Mouse (Mus musculus) cerebral cortex, adult 2 months (tissue): ENCODE results near the gene Lin54.

Source experiments
- WGBS: fragments of 180-500 bp; shearing (Covaris S2); methylation state at CpG from one replicate; pipeline ENCODE4 v1.1.7; 2018; 5-methylcytosine and 5-hydroxymethylcytosine counted together

Gene Lin54

DNA sequence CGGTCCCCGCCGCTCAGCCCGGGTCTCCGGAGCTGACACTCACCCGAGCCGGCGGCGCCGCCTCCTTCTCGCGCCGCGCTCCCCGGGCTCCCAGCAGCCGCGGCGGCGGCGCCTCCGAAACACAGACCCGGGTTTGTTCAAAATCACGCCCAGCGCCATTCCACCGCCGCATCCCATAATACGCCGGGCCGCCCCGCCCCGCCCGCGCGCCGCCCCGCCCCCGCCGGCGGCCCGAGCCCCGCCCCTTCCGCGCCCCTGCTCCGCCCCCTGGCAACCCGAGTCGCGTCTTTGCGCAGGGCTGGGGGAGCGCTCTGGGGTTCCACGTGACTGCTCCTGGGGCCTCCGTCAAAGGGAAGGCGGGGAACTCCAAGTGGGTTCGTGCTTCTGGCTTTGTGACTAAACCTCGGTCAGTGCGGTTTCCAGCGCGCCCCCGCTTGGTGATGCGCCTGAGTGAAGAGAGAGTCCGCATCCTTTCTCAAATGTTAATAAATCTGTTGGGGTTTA, at the start of gene Lin54:
Lin54 (minus strand) TSS at position 182 of the 504 bp plus-strand sequence.
- 2% methylated on average over 58 of the region's 60 CpGs for WGBS

DNA sequence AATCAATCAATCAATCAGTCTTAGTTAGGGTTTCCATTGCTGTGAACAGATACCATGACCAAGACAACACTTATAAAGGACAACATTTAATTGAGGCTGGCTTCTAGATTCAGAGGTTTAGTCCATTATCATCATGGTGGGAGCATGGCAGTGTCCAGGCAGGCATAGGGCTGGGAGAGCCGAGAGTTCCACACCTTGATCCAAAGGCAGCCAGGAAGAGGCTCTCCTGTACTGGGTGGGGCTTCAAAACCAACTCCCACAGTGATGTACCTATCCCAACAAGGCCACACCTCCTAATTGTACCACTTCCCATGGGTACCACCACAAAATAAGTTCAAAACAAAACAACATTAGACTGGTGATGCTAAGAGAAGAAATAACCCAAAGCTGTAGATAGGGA, 49.7 kb upstream of the Lin54 start:
- WGBS, result 100% methylated on average over 1 of the region's 1 CpGs

DNA sequence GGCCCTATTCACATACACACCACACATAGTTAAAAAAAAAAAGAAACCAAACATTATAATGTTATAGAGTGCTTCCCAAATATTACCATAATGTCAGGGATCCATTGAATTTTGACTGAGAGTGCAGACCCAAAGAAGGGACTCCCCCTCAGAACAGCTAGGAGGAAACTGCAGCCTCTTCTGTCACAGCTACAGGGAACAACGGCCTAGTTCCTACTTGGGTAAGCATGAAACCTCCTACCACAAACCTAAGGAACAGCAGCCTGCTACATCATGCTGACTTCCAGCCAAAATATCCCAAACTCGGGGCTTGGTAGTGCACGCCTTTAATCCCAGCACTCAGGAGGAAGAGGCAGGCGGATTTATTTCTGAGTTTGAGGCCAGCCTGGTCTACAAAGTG, 48.9 kb upstream of the Lin54 start:
- 87% methylated on average over 4 of the region's 4 CpGs for WGBS

DNA sequence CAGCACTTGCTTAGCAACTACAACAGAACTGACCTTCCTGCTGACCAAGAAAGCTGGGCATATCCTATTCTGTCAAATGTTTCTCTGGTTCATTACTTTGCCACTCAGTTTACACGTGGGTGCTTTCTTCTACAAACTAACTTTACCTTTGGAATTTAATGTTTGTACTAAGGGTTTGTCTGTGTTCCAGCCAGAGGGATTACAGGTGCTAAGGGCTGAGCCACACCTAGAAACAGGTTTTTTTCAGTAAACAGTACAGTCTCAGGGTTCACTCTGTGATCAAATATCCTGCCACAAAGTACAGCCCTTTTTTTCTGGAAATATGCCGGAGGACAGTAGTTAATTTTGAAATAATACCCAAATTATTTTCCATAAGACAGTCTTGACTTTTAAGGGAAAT, 47.8 kb upstream of the Lin54 start:
- WGBS, result 85% methylated on average over 2 of the region's 2 CpGs

DNA sequence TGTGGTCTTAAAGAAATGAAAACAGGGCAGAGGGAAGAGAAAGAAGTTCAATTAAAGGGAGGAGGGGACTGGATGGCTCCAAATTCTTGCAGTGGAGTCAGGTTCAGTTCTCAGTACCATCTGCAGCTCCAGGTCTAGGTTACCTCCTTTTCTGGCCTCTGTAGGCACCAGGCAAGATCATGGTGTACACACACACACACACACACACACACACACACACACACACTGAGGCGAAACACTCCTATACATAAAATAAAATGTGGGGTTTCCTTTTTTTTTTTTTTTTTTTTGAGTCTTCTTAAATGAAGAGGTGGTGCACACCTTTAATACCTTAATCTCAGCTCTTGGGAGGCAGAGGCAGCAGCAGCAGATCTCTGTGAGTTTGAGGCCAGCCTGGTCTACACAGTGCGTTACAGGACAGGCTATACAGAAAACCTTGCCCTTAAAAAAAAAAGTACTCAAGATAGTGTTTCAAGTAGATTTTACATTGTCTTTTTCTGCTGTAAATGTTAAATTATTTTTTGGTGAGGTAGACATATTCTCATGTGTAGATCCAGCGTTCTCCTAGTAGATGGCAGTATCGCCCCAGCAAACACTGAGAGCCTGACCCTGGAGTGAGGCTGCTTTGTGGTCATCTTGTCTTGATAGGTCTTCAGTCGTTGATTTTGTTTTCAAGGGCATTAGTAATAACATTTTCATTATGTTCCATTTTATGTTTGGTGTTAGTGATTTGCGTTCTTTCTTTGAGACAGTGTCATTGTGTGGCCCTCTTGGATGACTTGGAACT, 46.0 kb upstream of the Lin54 start:
- WGBS, result 89% methylated on average over 6 of the region's 6 CpGs

DNA sequence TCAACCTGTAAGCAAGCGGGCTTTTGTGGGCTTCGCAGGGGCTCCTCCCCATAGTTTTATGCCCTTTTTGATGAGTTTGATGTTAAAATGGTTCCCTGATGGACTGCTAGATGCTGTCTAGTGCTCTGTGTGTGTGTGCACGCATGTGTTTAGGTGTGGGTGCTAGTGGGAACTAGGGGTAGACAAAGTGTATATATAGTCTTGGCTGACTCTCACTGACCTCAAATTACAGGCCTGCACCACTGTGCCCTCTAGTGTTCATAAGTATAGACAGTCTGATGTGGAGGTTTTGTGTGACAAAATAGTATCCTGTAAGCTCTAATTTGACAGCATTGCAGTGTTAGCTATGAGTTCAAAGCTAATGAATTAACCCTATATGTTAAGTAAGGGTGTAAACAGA, 36.2 kb upstream of the Lin54 start:
- 72% methylated on average over 3 of the region's 3 CpGs for WGBS

DNA sequence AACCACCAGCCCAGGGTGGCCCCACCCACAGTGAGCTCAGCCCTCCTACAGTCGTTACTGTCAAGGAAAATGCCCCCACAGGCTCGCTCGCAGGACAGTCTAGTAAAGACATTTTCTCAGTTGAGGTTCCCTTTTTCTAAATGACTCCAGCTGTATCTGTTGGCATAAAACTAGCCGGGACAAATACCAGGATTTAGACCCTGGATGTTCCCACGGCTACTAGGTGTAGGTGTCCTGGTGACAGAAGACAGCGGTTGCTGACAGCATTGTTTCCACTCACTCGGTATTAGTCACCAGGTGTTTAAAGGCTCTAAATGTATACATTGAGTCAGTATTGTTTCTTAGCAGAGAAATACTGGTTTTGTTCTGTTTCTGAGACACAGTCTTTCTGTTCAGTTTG, 35.4 kb upstream of the Lin54 start:
- WGBS, result 53% methylated on average over 7 of the region's 7 CpGs

DNA sequence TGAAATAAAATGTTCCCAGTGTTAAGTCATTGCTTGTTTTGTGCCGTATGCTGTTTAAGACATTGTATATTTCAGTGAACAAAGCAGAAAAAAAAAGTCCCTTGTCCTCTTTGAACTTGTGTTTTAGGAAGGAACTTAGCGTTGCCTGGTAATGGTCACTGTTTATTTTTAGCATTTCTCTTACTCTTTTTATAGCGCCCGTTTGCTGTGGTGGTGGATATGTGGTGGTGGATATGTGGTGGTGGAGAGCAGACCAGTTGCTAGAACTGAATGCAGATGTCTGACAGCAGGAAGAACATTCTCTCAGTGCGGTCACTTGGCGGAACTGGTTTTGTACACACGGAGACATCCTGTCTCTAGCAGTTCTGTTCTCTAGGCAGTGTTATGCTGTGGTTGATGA, 25.7 kb upstream of the Lin54 start:
- WGBS, result 47% methylated on average over 7 of the region's 7 CpGs

DNA sequence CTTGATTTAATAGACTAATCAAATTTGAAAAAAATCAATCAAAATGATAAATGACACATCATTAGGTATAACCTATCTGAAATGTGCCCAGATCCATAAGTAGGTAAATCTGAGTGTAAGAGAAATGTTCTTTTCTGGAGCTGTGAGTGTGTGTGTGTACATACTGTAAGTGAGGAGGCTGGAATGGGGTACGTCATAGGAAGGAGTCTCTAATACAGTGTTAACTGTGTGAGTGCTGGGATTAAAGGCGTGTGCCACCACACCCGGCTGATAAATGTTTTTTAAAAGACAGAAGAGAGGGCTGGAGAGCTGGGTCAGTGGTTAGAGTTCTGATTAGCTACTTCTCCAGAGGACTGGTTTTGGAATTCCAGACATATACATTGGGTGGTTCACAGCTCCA, 25.2 kb upstream of the Lin54 start:
- WGBS, result 68% methylated on average over 3 of the region's 3 CpGs

DNA sequence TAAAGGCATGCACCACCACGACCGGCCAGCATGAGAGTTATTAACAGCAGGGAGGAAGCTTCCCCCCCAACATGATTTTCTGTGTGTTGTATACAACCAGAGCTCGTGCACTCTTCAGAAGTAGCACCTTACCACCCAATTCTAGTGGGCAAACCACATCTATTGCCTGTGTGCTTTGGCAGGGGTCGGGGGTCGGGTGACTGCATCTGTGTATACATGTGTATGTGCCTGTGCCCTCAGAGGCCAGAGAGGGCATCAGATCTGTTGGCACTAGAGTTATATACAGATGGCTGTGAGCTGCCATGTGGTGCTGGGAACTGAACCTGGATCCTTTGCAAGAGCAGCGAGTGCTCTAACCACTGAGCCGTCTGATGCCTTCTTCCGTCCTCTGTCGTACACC, 24.5 kb upstream of the Lin54 start:
- WGBS, result 91% methylated on average over 9 of the region's 9 CpGs

DNA sequence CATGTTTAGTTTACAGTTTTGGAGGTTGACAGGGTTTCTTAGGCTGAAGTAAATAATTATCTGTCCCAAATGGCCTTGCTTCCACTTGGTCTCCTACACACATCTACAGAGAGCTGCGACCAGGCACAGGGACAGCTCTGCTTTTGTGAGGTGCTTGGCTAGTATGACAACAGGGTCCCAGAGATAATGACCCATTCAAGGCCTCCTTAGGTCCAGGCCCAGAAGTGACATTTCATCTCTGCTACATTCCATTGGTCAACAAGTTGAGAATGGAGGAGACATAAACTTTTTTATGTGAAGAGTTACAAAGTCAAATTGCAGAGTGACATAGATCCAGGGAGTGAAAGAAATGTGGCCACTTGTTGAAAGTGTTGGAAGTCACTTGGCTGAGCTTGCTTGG, 22.9 kb upstream of the Lin54 start:
- 77% methylated on average over 1 of the region's 1 CpGs for WGBS

DNA sequence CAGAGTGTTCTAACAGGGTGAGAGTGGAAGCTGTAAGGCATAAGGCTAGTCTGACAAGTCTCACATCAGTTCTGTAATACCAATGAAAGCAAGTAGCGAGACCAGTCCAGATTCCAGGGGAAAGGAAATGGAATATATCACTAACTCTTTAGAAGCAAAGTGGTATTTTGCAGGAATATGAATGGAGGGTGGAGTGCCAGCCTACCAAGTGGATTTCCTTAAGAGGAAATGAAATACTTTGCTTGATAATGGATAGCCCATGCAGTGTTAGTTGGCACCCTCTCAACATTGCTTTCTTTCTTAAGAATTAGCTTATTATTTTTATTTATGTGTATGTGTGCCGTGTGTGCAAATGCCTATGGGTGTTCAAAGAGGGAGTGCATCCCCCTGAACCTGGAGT, 19.8 kb upstream of the Lin54 start:
- 75% methylated on average over 2 of the region's 2 CpGs for WGBS

DNA sequence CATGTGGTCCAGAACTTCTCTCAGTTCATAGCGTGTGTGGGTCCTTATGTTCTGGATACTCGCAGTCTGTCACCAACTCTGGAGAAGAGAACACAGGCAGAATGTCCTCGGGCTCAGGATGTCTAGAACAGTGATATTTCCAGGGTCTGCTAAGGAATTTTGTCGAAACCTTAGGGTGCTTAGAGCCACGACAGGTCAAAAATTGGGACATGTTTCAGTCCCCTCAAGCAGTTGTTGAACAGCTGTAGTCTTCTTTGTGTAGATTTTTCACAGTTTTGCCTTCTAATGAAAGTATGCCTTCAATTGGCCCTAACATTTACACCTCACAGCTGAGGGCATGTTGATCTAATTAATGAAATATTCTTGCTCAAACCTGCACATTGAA, 18.6 kb upstream of the Lin54 start:
- WGBS, result 3% methylated on average over 5 of the region's 5 CpGs

DNA sequence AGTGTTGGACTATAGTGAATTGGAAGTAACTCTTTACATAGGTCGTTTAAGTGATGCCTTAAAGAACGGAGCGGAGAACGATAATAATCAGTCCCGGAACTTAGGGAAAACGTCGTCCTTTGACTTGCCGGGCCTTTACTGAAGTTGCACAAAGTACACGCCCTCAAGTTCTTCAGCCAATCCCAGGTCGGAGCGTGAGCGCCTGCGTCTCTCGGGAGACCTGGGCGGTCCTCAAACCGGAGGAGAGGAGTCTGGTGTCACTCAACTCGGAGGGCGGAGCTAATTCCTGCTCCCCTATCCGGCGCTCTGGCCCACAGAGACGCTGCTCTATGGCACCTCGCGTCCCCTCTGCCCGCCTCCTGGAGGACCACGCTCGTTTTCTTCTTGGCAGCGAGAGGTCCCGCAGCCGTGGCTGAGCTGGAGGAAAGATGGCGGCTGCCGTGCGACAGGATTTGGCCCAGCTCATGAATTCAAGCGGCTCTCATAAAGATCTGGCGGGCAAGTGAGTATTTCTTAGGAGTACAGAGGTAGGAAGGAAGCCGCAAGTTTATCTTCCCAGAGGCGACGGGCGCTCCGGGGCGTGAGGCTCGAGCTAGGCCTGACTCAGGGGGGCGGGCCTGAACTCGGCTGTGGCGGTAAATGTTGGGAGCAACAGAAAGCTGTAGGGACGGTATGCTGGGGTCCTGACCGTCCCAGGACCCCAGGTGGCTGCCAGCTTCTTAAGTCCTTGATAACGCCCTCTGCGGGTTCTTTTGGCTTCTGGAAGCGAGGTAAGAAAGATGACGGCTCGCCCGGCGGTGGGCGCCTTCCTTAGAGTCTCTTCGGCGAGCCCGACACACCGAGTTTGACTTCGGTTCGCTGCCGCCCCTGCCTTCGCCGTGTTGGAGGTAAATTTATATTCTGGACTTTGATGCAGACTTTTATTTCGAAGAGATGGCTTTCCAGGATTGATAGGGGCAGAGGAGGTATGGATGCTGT, 17.9 kb upstream of the Lin54 start, which contains the start of gene Cops4:
Cops4 (plus strand) TSS at position 261 of the 978 bp plus-strand sequence.
- under 1% methylated on average over 64 of the region's 64 CpGs for WGBS

DNA sequence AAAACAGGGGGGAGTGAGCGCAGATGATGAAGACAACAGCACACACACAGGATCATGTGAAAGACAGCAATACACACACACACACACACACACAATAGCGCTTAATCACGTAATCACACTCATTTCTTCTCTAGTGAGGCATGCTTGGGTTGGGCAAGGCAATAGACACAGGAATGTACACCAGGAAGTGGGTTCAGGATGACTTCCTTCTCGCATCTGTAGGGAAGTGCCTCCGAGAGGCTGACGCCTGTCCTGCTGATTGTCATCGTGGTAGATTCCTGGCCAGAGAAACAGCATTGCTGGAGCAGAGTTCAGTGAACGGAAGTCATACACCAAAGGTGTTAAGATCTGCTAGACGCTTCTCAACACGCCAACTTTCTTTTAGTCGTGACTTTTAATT, 8.8 kb upstream of the Lin54 start:
- WGBS, result 73% methylated on average over 11 of the region's 11 CpGs

DNA sequence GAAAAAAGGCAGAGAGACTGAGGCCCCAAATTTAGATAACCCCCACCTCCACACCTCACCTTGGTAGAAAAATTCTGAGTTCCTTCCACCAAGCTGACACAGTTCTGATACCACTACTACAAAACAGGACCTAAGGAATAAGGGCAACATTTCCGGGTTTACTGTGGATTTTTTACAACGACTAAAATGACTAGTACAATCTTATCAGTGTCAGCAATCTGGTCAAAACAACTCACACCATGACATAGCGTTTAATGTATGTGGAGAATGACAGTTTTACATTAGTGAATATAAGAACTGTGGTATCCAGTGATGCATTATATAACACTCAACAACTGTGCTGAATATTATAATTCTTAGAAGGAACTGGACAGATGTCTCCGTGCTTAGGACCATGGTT, 828 bp upstream of the Lin54 start:
- WGBS, result 75% methylated on average over 4 of the region's 4 CpGs

DNA sequence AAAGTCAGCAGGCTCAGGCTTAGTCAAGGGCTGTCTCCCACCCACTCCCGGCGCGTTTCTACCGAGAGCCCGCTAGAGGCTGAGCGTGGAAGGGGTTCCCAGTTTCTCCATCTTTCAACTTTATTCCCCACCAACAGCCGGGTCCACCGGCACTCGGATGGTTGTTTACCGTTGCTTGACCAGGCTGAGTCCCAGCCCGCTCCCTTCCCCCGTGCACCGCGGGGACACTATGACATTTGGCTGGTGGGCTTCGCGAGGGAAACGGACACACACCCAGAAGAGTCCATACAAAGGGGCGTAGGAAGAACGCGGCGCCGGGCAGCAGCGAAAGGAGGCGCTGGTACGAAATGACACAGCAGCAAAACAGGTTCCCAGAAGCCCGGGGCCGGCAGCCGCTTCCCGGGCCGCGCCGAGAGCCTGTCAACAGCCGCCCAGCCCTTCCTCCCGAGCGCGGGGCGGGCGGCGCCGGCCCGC, 571 bp downstream of the Lin54 start:
- WGBS, result under 1% methylated on average over 40 of the region's 41 CpGs

DNA sequence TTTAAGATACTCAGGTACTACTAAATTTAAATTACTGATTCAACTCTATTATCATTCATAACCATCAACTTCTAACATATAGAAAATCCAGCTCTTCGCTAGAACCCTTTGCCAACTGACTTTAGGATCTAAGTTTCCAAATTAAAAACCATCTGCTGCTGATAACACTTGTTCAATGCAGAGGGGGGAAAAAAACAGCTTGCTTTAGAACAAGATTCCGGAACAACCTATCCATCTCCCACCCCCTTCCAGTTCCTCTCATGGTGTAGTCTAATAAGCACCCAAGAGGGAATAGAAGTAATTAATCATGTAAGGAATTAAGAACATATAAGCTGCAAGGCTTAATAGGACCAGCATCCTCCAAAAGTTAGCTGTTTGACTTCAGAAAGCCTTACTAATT, 1.2 kb downstream of the Lin54 start:
- 3% methylated on average over 2 of the region's 2 CpGs for WGBS

DNA sequence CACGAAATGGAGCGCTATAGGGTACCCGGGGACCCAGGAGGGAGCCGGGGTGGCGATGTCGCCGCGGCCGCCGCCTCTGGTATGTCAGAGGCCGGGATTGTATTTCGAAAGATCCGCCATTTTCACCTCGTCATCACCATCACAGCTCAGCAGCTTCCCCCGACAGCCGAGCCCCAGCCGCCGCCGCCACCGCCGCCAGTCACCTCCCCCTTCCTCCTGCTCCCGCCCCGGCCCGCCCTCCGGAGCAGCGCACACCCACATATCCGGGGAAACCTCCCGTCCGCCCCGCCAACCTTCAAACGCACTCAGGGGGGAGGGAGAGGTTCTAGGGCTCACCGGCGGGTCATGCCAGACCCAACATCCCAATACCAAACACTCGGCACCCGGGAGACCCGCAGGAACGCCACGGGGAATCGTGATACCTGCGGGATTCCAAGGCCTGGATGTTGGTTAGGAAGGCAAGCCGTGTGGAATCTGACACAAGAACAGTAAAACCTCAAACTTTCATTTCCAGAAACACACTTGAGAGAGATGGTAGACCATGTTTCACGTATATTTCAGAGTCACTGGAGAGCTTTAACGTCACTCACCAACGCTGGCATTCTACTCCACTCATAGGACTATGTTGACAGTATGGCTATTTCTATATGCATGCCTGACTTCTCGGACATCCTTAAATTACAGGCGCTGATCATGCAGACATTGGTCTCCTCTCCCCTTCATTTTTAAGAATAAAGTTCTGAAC, 1.8 kb downstream of the Lin54 start:
- under 1% methylated on average over 46 of the region's 46 CpGs for WGBS

DNA sequence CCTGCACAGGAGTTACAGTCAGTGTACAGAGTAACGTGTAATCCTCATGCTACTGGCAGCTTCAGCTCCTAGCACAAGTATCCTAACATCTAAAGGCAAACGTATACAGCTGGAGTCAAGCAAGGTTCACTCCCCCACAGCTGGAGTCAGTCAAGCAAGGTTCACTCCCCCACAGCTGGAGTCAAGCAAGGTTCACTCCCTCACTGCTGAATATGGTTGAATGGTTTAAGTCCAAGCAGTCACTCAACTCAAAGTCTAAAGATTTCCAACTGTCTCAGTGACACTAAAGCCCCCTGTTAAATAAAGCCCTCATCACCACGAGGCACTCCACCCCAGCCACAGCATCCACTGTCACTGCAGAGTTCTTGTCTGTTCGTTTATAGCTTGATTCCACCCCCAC, 8.7 kb downstream of the Lin54 start:
- 53% methylated on average over 4 of the region's 4 CpGs for WGBS

DNA sequence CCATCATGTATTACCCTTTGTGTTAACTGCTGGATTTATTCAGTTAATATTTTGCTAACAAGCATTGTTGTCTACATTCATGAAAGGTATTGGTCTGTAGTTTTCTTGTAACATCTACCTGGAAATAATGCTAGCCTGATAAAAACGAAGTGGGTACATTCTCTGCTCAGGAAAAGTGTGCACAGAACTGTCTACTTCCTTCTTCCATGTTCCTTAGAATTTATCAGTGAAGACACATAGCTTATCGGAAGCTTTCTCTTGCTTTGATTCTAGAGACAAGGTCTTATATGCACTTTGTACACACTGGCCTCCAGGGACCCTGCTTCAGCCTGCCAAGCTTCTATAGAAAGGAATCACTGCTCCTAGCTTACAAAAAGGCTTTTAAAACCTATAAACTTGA, 11.1 kb downstream of the Lin54 start:
- 85% methylated on average over 2 of the region's 2 CpGs for WGBS

DNA sequence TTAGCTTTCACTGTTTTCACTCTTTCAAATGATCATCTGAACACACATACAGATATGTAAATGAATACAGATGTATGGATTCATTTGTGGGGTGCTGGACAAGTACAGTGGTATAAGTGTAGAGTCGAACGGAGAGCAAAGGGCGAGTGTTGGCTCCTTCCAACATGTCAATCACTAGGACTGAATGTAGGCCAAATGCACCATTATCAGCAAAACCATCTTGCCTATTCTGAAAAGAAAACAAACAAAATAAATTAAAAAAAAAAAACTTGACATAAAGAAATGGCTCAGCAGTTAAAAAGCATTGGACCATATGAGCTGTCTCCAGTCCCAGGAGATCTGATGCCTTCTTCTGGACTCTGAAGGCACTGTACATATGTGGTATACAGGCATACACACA, 12.2 kb downstream of the Lin54 start:
- over 99% methylated on average over 3 of the region's 3 CpGs for WGBS
